Mouse (Mus musculus) spleen, postnatal 4 days (tissue): Measurements from ENCODE around the gene Kcnmb2.

Experiments used
- DNase-seq, 2 experiments: peaks; one replicate each; pipeline ENCODE4 v3.0.0; 2022; ENCODE audit warnings: low spot score in 2 of 2

Gene Kcnmb2

GRCm38 (mm10) chr3:32012205-32012931 lies 110.1 kb downstream of the Kcnmb2 start:
- DNase-seq, result no peak

- no peak for DNase-seq
Measured at GRCm38 (mm10) chr3:32020981-32021380, 118.7 kb downstream of the Kcnmb2 start.

- no peak for DNase-seq
Measured at GRCm38 (mm10) chr3:32029375-32030050, 127.2 kb downstream of the Kcnmb2 start.

DNA sequence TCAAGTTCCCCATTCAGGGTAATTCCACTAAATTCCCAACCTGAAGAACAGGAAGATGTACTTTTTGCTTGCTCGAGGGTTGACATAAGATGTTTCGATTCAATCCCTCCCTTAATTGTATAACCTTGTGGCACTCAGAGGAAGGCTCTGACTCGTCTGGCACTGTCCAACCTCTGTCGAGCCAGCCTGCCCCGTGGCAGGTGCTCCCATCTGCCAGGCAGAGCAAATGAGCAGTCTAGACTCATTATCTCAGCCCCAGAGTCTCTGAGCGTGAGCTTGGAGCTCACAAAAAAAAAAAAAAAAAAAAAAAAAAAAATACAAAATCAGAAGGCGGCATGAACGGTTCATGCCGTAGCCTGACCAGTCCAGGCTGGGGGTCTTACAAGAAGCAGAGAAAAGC lies 130.1 kb downstream of the Kcnmb2 start:
- no peak for DNase-seq

DNA sequence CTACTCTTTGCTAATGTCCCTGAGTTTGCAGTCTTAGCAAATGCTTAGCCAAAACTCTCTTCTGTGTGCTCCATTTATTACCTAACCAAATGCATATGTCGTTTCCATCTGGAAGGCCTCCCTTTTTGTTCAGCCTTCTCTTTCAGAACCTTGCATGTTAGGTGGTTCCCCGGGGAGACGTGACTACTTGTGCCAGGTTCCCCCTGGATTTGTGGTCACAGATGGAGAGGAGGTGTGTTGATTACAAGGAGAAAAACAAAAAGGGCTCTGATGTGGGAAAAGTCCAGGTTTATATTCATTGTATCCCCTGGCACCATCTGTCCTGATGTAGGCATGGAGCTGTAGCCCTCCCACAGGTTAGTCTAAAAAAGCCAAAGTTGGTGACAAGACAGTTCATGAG lies 141.5 kb downstream of the Kcnmb2 start:
- no peak for DNase-seq

DNA sequence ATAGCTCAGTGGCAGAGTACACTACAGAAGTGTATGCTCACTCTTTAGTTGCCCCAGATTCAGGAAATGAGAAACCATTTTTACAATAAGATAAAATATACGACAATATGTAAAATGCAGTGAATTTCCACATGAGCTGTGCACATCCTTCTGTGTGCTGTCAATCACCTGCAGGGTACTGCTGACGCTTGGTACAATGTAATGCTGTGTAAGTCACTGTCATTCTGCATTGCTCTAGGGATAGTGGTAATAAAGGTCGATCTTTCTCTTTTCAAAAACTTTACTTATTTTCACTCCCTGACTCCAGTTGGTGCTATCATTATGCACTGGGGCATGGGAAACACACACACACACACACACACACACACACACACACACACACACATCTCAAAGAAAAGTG lies 146.5 kb downstream of the Kcnmb2 start:
- no peak for DNase-seq

GRCm38 (mm10) chr3:32052596-32052995 lies 150.3 kb downstream of the Kcnmb2 start:
- no peak for DNase-seq

DNA sequence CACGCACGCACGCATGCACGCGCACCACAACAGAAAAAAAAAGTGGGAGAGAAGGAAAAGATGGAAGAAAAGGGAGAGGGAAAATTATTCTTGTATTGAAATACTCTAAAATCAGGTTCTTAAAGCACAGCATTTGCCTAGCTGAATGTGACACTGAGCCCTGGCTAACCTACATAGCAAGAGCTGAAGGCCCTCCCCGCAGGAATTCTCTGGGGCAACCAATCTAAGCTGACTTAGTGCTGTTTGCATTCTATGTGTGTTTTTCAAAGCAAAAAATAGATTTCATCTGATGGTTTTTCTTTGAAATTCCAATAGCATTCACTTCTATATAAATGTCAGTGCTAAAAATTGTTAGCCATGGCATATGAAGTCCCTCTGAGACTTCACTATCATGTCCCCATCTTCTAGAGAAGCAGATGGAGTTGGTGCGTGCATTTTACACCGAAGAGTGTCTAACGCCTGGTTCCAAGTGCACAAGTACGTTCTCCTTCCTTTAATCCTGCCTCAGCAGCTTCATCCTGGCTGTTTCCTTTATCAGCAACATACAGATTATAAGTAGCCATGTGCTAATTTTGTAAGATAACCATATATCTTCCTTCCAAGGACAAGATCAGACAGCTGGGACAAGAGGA lies 151.4 kb downstream of the Kcnmb2 start:
- no peak for DNase-seq

DNA sequence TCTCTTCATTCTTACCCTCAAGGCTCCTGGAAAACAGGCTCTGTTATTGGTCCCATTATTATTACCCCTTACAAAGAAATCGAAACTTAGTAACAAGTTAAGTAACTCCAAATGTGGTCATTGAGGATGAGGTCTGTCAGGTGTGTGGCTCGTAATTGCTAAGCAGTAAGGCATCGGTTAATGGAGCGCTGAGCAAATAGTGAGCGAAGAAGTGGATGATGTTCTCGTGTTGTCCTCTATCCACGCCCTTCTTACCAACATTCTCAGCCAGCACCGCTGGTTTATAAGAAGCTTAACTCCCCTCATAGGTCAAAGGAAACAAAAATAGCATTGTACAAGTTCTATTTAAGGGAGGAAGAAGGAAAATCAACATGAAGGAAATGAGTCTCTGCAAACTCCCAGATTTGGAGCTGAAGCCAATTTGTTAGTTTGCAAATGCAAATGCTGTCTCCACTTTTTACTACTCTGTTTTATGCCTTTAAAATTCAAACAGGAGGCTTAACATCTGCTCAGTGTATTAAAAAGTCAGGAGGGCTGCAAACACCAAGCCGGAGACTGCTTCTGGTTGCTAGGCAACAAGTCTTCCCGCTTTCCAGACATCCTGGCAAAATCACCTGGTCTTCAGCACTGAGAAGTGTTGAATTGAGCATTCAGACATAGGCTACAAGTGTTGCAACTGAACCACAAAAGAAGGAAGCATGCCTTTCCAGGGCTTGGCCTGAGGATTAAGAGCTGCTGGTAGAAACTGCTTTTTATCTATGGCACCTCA lies 157.8 kb downstream of the Kcnmb2 start:
- no peak for DNase-seq

DNA sequence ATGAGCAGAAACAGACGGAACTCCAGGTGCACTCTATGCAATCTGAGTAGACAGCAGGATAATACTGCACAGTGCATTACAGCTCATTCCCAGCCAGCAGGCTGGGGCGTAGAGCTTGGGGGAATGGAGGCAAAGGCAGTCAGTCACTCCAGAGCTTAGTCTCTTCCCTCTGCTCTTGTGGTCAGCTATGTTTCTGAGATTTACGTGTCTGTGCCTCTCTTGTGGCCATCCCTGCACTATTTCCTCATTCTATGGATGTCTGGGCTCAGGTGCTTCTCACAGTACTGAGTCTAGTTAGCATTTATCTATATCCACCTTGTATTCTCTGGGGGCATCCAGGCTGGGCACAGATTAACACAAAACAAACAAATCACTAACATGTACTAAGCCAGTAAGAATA lies 160.4 kb downstream of the Kcnmb2 start:
- DNase-seq, result no peak

- DNase-seq, result no peak
Measured at GRCm38 (mm10) chr3:32063312-32063711, 161.0 kb downstream of the Kcnmb2 start.

GRCm38 (mm10) chr3:32067004-32067935 lies 165.0 kb downstream of the Kcnmb2 start:
- DNase-seq, result no peak

DNA sequence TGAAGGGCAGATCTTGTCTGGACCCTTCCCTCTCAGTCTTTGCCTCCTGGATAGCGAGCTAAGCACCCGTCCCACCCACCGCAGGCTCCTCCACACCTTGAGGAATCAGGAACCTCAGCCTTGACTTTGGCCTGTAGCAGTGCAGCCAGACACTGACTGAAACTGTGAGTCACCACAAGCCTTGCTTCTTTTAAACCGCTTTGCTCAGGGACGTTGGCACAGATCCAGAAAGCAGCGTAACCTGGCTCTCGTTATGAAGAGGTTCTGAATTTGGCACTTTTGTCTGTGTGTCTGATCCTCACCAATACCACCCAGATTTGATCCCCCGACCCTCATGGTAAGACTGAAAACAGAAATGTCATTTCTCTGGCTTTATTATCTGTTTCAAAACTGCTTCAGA lies 171.6 kb downstream of the Kcnmb2 start:
- DNase-seq, result peak in 1 of 2 experiments; percentile 37

GRCm38 (mm10) chr3:32088762-32089161 lies 186.5 kb downstream of the Kcnmb2 start:
- no peak for DNase-seq

DNA sequence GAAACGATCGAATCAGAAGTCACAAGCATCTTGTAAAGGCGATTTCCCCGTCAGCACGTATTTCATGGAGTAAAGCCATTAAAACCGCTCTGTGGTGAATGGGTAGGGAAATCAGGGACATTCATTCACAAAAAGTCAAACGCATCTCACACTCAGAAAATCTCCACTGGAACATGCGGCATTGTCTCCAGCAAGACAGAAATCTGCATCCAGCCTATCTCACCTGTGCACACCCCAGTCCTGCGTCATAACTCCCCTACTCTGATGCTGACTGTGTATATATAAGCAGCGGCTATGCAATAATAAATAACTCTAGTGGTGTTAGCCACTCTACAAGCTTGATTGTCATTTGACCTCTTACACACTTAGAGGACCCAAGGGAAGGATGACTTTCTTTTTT lies 199.1 kb downstream of the Kcnmb2 start:
- DNase-seq, result no peak

DNA sequence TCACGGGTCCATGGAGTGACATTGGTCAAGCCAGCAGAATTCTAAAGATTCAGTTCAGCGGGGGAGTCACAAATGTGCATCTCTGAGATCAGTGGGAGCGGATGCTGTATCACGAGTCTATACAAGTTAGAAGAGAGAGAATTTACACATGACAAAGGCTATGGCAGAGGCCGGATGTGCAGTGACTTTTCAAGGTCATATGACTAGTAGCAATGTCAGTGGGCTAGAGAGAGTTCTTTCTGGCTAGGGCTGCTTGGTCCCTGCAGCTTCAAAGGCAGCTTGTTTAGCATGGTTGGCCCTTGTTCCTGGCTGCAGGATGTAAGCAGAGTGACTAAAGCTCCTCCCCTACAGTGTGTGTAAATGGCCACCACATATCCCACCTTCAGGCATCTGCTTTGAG lies 217.5 kb downstream of the Kcnmb2 start:
- DNase-seq, result no peak

- DNase-seq, result no peak
Measured at GRCm38 (mm10) chr3:32121731-32122130, 219.4 kb downstream of the Kcnmb2 start.

DNA sequence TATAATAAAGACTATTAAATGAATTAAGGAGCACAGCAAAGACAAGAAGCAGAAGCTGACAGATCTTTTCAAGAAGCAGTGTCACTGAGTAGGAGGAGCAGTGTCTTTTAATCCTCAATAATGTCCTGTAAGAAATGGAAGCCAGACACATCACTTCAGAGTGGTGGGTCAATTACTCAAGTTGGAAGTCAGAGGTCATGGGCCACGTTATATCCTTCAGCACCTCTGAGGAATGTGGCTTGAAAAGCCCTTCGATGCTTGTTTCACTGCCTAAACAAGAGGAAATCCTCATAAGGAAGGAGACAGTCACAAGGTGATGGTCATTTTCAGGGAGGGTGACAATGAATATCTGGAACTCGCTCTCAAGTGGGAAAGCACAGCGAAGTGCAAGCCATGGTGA lies 223.1 kb downstream of the Kcnmb2 start:
- no peak for DNase-seq

DNA sequence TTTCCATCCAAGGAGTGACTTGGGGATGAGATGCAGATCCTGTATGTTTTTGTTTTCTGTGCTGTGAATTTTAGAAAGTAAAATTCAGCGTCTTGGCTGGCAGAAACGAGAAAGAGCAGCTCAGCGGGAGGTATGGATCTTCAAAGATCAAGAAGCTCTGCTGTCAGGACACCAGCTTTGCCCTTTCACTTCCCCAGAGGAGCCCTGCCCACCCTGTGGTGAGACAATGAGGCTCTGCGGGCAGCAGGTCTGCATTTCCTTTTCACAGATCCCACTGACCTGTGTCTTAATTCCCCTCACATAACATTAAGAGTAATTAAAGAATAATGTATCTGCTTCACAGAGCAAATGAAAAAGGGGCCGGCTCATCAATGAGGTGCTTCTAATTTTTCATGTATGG lies 226.1 kb downstream of the Kcnmb2 start:
- DNase-seq, result no peak

GRCm38 (mm10) chr3:32130696-32131095 lies 228.4 kb downstream of the Kcnmb2 start:
- DNase-seq, result no peak

- no peak for DNase-seq
Measured at GRCm38 (mm10) chr3:32132395-32133004, 230.2 kb downstream of the Kcnmb2 start.
